Mouse (Mus musculus): ENCODE measurements at regions not wholly inside any gene's neighbourhood (a gene's known extent, or its start where the extent isn't known, plus 50 kb on each side); places are given as distances from the start of the nearest gene placed in this dataset.
A peak's percentile ranks its signal among the peaks of the same experiment; 100 is the strongest.

GRCm38 (mm10) chr13:119358696-119359095 lies 69.7 kb upstream of the Paip1 start:
- DNase-seq (ENCODE audit: low spot score): no peak

GRCm38 (mm10) chr13:119363379-119363778 lies 65.0 kb upstream of the Paip1 start:
- peak; percentile 51 for DNase-seq (ENCODE audit: low spot score)

GRCm38 (mm10) chr13:119364160-119364559 lies 64.2 kb upstream of the Paip1 start:
- no peak for DNase-seq (ENCODE audit: low spot score)

GRCm38 (mm10) chr13:119367544-119367943 lies 60.9 kb upstream of the Paip1 start:
- DNase-seq (ENCODE audit: low spot score): no peak

- peak; percentile 66 for DNase-seq (ENCODE audit: low spot score)
Measured at GRCm38 (mm10) chr13:119378404-119379037, 49.9 kb upstream of the Paip1 start.
